Mouse (Mus musculus) forelimb bud, embryonic 11.5 days (tissue): ENCODE results near the gene Porcn.

Experiments
- DNase-seq: peaks from one replicate; pipeline ENCODE4 v3.0.0-alpha.2; 2012; ENCODE audit warnings: low read depth, low spot score

The Porcn gene

DNA sequence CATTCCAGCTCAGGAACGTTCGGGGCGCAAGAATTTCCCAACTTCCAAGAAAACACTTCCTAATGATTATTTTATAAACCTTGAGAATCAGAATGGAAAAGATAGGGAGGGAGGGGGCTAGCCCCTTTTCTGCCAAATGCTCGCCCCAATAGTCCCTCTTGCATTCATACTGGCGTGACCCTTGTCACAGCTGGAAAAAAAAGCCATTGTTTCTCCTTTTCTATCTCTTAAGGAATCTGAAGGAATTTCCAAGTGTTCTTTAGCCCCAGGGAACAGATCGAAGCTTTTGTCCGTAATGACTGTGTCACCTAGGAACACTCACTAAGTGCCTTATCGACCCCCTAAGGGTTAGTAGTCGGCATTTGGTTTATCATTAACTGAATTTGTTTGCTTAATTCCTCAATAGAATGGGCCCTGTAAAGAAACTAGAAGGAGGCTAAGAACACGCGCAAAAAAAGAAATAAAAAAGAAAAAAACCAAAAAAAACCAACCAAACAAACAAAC lies 421 bp upstream of the Porcn start:
- no peak for DNase-seq

DNA sequence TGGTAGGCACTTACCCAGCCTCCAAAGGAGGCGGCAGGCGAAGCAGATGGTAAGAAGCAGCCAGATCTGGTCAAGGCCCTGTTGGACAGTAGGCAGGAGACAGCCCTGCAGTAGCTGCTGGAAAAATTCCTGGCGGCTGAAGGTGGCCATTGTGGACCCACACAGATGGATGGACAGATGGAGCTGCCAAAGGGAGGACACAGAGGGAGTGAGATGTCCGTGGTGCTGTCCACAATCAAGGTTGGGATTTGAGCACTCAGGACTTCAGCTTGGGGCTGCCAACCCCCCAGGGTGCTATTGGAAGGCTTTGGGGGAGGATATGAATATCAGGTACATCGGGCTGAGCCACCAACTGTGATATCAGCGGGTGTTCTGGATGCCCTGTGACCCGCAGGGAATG lies 774 bp downstream of the Porcn start:
- DNase-seq = no peak

DNA sequence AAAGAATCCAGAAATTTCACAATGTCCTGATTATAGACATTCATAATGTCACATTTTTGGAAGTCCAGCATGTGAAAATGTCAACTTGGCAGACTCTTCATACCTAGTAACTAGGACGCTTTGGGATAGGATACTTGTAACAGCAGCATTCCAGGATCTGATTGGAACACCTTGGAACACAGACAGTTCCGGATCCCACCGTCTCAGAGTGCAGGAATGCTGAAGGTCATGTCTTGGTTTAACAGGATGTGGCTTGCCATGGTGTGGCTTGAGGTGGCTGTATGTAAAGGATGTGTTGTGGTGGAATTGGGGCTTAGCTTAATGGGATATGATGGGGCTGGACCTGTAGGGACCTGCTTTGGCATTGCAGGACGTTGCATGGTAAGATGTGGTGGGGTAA lies 1.2 kb downstream of the Porcn start:
- no peak for DNase-seq

DNA sequence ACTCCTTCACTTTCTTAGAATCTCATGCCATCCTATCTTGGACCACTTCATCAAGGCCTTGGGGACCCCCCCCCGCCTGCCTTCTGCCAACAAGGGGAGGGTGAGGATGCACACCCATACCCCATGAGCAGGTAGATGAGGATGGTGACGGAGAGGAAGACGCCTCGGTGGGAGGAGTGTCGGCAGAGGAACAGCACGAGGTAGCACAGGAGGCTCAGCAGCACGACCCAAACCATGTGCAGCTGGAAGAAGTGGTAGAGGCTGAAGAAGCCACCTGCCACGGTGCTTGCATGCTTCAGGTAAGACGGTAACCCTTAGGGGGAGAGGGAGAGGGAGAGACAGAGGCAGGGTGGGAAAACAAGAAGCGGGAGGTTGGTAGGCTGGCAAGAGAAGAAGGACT lies 2.2 kb downstream of the Porcn start:
- no peak for DNase-seq

DNA sequence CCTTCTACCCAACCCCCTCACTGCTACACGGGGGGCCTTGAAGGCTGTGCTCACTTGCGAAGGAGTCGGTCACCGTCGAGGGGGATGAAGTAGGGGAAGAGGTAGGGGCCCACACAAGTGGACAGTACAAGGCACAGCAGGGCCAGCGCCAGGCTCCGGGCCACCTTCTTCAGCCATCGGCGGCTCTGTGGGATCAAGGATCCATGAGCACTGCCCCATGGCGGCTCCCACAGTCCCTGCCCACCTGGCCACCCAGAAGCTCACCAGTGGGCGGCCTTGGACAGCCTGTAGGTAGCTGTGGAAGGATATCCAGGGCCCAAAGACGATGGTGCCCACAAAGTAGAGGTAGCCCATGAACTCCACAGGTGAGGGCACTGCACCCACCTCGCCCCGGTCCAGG lies 3.2 kb downstream of the Porcn start:
- DNase-seq = no peak

DNA sequence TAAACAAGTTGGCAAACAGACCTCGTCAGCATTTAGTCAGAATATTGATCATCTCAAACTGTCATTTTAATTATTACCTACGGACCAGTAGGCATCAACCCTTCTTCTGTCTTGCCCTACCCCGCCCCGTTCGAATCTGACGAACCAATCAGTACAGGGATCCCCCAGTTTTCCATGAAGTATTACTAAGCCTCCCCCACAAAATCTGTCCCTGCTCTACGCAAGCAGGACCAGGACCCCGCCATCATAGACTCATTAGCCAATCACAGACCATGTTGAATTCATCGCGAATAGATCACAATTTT lies 13.0 kb downstream of the Porcn start, which contains the start of gene Ebp:
TSS of gene Ebp (minus strand) at position 94 of the 305 bp plus-strand sequence.
- DNase-seq = no peak

DNA sequence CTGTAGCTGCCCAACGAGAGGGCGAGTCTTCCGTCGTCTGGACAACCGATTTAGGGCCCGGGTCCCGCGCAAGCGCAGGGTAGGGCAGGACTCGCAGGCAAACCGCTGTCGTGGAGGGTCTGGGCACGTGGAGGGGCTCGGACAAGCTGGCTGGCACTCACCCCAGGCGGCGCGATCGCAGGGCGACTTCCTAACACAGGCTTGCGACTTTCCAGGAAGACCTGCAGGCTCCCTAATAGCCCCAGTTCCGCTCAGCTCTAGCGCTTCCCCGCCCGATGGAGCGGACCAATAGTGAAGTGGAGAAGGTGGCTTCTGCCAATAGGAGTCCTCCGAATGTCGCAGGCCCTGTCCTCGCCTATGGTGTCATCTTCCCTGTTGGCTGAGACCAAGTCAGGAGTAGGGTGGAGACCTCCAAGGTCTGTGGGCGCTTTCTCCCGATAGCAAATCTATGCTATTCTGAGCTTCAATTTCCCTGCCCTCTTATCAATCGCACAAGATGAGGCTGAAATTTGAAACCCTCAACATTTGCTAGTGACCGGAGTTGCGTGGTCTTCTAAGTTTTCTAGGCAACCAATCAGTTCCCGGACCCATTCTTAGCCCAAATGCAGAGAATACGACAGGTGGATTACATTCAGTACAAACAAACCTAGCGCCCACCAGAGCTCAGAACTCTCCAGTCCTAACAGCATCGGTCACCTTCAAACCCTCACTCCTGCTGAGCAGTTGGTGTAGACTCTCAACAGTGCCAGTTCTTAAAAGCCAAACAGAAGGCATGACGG lies 13.5 kb downstream of the Porcn start:
- DNase-seq = peak; percentile 76

DNA sequence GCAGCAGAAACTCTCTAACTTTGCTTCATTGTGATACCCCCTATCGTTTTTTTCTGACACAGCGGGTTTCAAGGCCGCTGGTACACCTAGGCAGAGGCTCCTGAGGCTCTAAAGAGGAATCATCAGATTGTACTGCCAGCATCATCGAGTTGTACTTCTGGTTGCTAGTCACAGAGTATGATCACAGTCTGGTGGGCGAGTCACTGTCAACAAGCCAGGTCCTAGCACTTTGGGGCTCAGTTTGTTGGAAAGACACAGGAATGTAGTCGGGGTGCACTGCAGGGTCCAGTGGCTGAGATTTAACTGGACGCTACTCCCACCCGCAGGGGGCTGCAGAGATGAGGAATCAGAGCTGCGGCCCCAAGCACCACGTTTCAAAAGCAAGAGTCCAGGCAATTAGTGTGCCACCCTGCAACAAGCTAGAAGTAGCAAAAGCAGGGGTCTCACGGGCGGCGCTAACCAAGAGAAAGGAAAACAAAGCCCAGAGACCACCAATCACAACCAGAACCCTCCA lies 14.1 kb downstream of the Porcn start:
- peak; percentile 2 for DNase-seq

DNA sequence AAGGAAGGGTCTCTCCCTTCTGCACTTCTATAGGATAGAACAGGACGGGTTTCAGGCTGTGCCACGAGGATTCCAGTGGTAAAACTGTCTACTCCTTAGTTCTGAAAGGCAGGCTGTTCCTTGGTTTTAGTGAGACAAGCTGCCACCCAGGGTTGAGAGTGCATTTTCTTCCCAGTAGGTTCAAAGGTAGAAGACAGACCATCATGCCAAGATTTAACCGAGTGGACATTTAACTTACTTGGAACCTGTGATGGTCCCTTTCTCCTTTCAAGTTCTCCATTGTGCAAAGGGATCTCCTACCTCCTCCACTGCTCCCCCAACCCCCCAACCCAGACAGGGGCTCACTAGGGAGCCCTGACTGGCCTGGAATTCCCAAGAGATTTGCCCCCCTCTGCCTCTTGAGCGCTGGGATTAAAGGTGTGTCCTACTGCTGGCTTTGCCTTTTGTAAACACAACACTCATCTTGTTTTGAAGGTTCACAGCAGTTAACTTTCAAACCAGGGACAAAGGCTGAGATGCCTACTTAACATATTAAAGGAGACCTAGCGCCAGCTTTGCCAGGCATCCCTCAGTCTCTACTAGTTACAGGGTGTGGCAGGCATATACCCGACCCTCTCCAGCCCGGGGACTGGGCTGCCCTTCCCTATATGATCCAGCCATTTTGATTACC lies 23.3 kb downstream of the Porcn start:
- no peak for DNase-seq

DNA sequence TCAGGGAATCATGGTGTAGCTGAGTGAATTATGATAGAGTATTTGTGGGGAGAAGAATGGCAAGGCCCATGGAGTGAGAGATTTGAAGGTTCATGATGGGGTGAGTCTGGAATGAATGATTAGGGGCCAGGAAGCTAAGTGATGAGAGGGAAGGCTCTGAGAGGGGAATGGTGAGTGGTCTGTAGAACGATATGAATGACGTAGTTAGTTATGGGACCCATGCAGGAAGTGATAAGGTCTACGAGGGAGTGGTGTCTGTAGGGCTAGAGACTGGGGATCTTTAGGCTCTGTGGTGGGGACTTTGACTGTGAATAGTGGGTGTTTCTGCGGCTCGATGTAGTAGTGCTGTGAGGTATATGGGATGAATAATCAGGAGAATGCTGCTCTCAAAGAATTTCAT lies 26.7 kb downstream of the Porcn start:
- DNase-seq = no peak

DNA sequence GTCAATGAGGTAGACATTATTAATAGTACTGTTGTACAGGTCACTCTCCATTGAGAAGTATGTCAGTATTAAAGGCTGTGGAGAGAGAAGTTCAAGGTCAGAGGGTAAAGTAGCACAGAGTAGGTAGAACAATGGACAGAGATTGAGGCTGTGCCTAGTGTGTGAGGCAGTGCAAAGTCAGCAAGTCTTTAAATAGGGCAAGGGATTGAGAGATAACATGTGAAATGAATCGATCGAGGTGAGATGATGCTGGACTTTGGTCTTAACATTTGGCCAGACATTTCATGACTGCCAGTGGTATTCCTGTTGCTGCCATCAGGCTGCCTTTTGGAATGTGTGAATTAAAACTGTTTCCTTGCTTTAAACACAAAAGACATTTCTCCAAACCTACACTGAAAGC lies 27.5 kb downstream of the Porcn start:
- no peak for DNase-seq

DNA sequence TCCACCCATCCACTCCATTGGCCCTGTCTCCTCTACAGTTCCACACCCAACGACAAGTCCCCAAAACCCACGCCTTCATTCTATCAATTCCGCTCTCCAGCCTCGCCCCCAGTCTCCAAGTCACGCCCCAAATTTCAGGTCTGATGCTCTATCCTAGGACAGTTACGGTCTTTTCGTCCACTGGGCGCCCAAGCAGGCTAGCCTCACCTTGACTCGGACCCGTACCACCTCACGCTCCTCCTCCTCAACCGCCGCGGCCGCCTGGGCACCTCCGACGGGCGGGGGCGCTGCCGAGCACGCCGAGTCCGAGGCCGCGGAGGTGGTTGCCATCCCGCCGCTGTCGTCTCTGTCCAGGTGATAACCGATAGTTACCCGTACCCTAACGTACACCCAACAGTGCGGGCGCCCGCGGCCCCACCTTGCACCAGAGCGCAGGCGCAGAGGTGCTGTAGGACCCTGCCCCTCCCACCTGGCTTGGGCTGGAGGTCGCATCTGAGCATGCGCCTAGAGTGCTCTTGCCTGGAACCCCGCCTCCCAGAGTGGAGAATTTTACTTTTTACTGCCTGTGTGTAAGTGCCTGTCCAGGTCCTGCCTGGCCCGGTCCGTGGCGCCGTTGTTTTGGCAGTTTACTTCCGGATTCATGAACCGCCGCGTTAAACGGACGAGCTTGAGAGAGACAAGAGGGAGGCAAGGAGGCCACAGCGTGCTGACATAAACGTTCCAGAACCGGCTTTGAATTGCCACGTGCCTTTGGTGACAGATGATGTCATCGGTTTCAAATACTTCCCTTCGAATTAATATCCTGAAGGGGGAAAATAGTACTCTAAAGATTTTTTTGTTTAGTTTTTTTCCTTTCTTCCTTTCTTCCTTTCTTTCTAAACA lies 30.6 kb downstream of the Porcn start, which contains the start of gene Tbc1d25:
TSS of gene Tbc1d25 (minus strand) at position 678 of the 882 bp plus-strand sequence.
- peak; percentile 86 for DNase-seq

DNA sequence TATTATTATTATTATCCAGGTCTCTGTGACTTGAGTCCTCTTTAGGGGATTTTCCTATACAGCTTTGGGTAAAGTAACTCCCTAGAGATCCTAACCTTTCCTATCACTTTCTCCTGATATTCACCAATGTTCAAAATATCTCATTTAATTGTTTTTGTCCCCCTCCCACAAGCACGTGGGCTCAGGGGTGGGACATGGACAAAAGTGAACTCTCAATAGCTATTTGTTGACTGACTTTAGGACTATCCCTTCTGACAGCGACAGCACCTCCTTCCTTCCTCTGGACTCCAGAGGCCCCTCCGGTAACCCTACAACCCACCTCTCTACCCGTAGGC lies 31.2 kb downstream of the Porcn start:
- DNase-seq = no peak

DNA sequence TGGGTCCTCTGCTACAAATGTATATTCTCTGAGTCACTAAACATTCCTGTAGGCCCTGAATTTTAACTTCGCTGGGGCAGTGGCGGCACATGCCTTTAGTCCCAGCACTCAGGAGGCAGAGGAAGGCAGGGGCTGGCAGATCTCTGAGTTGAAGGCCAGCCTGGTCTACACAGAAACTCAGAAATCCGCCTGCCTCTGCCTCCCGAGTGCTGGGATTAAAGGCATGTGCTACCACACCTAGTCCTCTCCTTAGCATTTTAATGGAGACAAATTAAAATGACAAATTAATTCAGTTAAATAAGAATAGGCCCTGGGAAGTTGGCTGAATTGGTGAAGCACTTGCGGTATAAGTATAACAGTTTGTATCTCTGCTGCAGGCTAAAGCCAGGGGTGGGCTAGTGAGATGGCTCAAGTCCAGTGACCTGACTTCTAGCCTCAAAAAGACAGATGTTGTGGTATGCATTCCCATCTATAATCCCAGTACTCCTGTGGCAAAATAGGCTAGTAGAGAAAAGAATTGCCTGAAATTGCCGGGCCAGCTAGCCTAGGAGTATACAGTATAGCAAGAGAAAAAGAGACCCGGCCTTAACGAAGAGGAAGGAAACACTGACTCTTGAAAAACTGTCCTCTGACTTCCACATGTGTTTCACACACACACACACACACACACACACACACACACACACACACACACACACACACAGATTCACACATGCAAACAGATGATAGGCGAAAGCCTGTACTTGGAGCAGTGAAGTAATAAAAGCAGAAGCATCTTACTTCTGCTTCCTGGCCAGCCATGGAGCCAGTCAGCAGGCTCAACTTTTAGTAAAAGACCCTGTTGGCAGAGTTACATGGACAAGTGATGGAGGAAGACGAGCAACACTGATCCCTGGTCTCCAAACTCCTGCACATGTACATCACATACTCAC lies 38.3 kb downstream of the Porcn start:
- no peak for DNase-seq

DNA sequence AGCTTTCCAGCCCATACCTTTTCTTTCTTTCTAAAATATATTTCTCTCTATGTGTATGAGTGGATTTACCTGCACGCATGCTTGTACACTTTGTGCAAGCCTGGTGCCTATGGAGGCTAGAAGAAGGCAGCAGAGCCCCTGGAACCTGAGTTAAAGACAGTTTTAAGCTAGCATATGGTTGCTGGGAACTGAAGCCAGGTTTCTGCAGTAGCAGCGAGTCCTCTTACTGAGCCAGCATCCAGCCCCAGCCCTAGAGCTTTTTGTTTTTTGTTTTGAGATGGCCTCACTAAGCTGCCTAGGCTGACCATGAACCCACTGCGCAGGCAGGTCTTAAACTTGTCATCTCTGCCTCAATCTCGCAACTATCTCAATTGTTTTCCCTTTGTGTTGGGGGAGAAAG lies 41.9 kb downstream of the Porcn start:
- no peak for DNase-seq

DNA sequence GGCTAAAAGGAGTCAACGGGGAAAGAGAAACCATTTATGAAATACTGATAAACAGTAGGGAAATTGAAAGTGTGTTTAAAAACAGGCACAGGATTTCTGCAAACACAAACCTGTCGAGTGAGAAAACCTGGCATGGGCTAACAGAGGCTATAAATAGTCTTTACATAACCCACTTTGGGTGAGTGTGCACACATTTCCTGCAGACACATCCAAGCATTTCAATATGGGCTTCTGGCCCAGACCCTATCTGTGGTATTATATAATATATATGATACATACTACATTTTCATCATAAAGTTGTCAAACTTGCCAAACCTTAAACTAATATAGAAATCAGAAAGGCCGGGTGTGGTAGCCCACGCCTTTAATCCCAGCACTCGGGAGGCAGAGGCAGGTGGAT lies 43.2 kb downstream of the Porcn start:
- DNase-seq = no peak

DNA sequence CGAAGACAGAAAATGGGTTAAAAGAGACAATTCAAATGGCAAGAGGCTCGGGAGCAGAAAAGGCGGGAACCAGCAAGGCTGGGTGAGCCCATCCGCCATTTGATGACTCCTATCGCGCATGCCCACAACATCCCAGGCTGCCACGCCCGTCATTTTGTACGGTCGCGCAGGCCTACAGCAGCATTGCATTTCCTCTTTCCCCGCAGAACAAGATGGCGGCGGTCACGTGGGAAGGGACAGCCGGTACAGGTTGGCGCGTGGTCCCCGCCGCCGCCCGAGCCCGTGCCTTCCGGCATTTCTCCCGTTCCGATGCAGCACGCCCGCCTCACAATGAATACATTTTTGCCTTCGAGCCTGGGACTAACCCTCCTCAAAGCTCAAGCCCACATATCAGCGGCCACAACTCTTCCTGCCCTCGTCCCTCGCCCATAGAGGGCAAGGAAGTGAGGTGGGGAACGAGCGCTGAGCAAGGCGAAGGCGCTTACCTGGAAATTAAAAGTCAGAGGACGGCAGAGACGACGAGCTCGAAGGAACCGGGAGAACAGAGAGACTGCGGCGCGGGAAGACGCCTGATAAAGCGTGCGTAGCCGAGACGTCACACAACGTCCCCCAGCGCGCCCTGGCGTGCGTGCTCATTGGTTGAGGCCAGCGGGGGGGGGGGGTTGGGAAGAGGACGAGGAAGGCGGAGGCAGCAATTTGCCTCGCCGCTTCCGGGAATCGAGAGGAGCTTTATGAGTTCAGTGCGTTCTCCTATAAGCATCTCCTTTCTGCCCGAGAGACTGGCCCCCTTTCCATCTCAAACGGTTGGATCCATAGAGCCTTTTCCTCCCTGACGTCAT lies 61.0 kb downstream of the Porcn start, which contains the start of gene Rbm3:
TSS of gene Rbm3 (minus strand) at position 728 of the 839 bp plus-strand sequence.
- peak; percentile 83 for DNase-seq
